Mouse (Mus musculus): Measurements from ENCODE around the gene Tmem44.
"Not testable (repeated sequence)": the region's sequence is repeated elsewhere in the genome, so short reads cannot be mapped to it uniquely, and the experiment has no call there.

Tmem44 gene

GRCm38 (mm10) chr16:30497307-30497706 is 53.3 kb downstream of the Tmem44 start:
- DNase-seq (ENCODE audit: low read depth): no peak

- DNase-seq (ENCODE audit: low read depth): no peak
Observed at GRCm38 (mm10) chr16:30494883-30495282, 55.8 kb downstream of the Tmem44 start.

GRCm38 (mm10) chr16:30491742-30492141 is 58.9 kb downstream of the Tmem44 start:
- no peak for DNase-seq (ENCODE audit: low read depth)

GRCm38 (mm10) chr16:30490791-30491190 is 59.9 kb downstream of the Tmem44 start:
- no peak for DNase-seq (ENCODE audit: low read depth)

GRCm38 (mm10) chr16:30490316-30490715 is 60.3 kb downstream of the Tmem44 start:
- DNase-seq (ENCODE audit: low read depth): no peak

- DNase-seq (ENCODE audit: low read depth): no peak
Observed at GRCm38 (mm10) chr16:30489662-30490061, 61.0 kb downstream of the Tmem44 start.

GRCm38 (mm10) chr16:30486498-30486897 is 64.1 kb downstream of the Tmem44 start:
- DNase-seq (ENCODE audit: low read depth): no peak

- DNase-seq (ENCODE audit: low read depth): no peak
Observed at GRCm38 (mm10) chr16:30477791-30478190, 72.9 kb downstream of the Tmem44 start.

GRCm38 (mm10) chr16:30477006-30477405 is 73.6 kb downstream of the Tmem44 start:
- DNase-seq (ENCODE audit: low read depth): no peak

GRCm38 (mm10) chr16:30475633-30476461 is 74.8 kb downstream of the Tmem44 start:
- DNase-seq (ENCODE audit: low read depth): no peak

- no peak for DNase-seq (ENCODE audit: low read depth)
Observed at GRCm38 (mm10) chr16:30472447-30472846, 78.2 kb downstream of the Tmem44 start.

- DNase-seq (ENCODE audit: low read depth): no peak
Observed at GRCm38 (mm10) chr16:30471912-30472311, 78.7 kb downstream of the Tmem44 start.

- no peak for DNase-seq (ENCODE audit: low read depth)
Observed at GRCm38 (mm10) chr16:30468944-30469343, 81.7 kb downstream of the Tmem44 start.

- no peak for DNase-seq (ENCODE audit: low read depth)
Observed at GRCm38 (mm10) chr16:30465680-30466298, 84.9 kb downstream of the Tmem44 start.

GRCm38 (mm10) chr16:30464742-30465141 is 85.9 kb downstream of the Tmem44 start:
- DNase-seq (ENCODE audit: low read depth): not testable (repeated sequence)

Measured in induced T-regulatory cell, adult 2 months (primary cell).